Mouse (Mus musculus): Measurements from ENCODE around the gene Ms4a4b.

GRCm38 (mm10) chr19:11496361-11496760, 53.0 kb downstream of the Ms4a4b start:
- TF ChIP-seq ZC3H11A (IDR thresholded peaks at IDR 0.05; ENCODE audit: borderline replicate concordance, low read depth, low read length), result no peak
- no peak for TF ChIP-seq MAFK (IDR thresholded peaks at IDR 0.05; ENCODE audit: insufficient read depth, low read depth, low read length)
- no peak for TF ChIP-seq ZNF384 (IDR thresholded peaks at IDR 0.05; ENCODE audit: low read depth, low read length)
- TF ChIP-seq HCFC1 (IDR thresholded peaks at IDR 0.05; ENCODE audit: borderline replicate concordance, insufficient read depth, low read length), result no peak
- TF ChIP-seq CHD2 (IDR thresholded peaks at IDR 0.05; ENCODE audit: low read depth, low read length), result no peak
